Mouse (Mus musculus) left cerebral cortex, adult 8-10 months (tissue): ENCODE data around the gene Dap3. TPM values are rescaled to one million over a fixed set of nuclear protein-coding genes. Genes with fewer than 3 reads are reported as not detected.
A peak's percentile ranks its signal among the peaks of the same experiment; 100 is the strongest.
"Not testable (repeated sequence)": the region's sequence is repeated elsewhere in the genome, so short reads cannot be mapped to it uniquely, and the experiment has no call there.

ENCODE experiments used
- DNase-seq, 2 experiments: peaks; one replicate each; pipeline ENCODE4 v3.0.0; 2022; ENCODE audit warnings: low spot score in 2 of 2
- total RNA-seq, 4 experiments: library from RNA; stranded (reverse); gene quantifications; 2 replicates each; pipeline ENCODE4 v1.2.4; 2022

The Dap3 gene
- total RNA-seq, 4 experiments from 2014 or later, result 87.3 to 110 (median 103) TPM

DNA sequence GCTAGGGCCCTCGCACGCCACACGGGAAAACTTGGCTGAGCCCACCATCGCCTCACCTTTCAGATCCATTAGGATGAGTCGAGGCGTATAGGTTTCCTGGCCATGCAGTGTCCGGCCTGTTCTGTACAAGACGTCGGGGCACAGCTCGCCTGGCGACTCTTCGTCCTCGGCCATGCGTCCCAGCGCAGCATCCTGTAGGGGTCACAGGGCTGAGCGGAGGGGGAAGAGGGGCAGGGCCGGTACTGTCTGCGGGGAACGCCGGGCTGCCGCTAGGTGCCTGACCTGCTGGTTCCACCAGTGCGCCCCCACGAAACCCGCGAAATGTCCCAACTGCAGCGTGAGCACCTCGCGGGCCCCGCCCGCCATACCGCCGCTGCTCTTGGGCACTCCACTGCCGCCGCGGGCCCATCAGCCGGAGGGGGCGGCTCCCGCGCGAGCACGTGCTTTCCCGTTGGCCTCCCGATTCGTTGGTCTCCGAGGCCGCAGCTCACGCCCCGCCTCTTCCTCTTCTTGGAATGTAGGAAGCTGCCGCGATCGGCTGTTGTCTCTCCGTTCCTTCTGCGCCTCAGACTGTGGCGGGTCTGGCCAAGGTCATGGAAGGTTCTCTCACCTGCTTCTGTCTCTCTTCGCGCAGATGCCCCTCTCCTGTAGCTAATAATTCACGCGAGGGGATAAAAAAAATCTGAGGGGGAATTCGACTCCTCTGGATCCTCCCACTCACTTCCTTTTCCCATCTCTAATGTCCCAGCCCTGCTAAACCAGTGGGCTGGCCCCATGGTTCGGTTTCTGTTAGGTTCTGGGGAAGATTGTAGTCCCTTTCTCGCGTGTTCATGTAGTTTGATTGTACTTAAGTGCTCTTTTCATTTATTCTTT is 37.2 kb downstream of the Dap3 start, which contains the start of gene Msto1:
Msto1 (minus strand) TSS at position 489 of the 873 bp plus-strand sequence.
- peak; percentile 85 to 91 for DNase-seq

DNA sequence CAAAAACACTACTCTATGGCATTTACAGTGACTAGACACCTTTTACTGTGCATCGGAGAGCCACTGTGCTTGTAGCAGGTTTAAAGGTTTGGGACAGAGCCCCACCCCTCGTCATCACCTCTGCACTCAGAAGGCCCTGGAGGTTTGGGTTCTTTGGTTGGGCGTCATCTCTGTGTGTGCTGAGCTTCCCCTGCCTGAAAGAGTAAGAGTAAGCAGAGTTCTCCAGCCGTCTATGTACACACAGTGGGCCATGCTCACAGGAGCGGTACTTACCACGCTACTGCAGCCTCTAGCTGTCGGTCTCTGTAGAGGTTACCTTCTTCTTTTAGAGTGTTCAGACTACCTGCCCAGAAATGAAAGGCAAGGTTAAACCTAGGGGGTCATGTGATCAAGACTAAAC is 38.4 kb downstream of the Dap3 start:
- DNase-seq, result no peak

DNA sequence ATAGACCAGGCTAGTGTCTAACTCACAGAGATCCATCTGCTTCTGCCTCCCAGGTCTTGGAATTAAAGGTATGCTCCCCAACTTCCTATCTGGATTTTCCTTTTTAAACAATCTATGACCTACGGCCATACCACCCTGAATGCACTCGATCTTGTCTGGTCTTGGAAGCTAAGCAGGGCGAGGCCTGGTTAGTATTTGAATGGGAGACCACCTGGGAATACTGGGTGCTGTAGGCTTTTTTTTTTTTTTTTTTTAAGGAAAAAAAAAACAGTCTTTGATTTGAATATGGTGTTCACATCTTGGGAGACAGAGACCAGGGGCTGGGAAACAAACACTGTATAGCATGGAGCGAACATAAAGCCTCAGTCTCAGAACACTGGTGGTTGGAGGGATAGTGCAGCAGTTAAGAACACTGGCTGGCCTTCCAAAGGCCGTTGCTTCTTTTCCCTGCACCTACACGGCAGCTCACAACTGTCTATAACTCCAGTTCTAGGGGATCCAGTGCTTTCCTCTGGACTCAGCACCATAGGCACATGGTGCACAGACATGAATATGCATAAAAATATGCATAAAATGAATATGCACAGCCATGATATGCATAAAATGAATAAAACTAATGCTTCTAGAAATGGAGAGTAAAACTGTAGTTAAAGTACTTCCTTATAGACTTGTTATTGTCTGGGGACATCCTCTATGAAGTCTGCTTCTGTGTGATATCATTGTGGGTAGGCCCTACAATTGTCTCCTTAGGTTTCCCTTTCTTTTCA is 44.4 kb downstream of the Dap3 start:
- no peak for DNase-seq

DNA sequence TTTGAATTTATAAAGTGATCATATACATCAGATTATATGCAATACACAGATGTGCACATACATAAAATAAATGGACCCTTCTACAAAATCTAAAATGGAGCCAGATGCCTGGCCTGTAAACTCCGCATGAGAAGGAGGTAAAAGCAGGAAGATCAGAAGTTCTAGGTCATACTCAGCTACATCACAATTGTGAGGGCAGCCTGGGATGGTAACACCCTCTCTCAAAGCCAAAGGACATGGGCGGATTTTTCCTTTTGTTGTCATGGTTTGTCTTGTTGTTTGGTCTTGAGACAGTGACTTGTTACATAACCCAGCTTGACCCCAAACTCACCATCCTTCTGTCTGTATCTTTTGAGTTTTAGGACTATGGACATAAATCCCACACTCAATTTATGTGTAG is 45.2 kb downstream of the Dap3 start:
- DNase-seq, result no peak

DNA sequence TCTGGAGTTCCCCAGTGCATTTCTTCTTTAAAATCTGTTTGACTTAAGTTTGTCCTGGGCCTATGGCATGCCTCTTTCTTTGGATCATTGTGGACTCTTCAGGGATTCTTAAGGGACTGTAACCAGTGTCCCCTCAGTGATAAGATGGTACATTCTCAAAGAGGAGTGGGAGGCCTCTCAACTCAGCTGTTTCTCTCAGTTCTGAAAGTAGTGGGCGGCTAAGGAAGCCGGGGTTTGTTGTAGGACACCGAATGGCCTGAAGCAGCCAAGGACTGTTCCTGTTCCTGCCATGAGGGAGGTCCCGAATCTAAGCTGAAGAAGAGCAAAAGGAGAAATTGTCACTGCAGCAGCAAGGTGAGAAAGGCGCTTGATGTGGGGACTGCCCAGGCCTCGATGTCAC is 45.8 kb downstream of the Dap3 start:
- DNase-seq, result no peak

DNA sequence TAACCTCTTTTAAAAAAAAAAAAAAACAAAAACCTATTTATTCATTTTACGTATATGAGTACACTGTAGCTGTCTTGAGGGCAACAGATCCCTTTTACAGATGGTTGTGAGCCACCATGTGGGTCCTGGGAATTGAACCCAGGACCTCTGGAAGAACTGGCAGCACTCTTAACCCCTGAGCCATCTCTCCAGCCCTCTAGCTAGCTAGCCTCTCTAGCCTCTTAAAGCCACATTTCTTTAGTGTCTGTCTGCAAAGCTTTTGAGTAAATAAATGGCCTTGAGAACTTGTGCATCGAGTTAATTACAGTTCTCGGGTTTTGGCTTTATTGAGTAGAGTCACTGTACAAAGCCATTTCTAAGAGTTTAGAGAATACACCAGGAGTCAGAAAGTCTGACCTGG is 46.2 kb downstream of the Dap3 start:
- no peak for DNase-seq

DNA sequence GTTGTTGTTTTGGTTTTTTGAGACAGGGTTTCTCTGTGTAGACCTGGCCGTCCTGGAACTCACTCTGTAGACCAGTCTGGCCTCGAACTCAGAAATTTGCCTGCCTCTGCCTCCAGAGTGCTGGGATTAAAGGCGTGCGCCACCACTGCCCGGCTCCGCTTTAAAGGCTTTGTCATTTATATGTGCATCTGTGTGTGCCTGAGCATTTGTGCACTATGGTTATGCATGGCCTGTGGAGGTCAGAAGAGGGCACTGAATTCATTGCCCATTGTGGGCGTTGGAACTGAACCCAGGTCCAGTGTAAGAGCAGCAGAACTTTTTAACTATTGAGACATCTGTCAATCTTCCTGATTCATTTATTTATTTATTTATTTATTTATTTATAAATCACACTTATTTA is 58.0 kb downstream of the Dap3 start:
- not testable (repeated sequence) for DNase-seq

DNA sequence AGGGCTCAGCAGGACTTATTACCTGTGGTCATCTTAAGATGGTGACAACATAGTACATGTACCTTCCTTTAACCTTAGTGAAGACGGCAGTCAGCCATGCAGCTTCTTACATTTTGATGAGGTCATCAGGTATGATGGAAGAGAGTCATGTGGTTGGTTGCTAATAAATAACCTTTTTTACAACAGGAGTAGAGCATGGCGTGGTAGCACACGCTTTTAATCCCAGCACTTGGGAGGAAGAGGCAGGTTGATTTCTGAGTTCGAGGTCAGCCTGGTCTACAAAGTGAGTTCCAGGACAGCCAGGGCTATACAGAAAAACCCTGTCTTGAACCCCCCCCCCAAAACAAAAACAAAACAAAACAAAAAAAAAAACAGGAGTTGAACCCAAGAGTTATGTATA is 68.4 kb downstream of the Dap3 start:
- DNase-seq, result not testable (repeated sequence)

Other genes starting within 250 kb of the Dap3 start
- gene Rit1, start 234.3 kb downstream of the Dap3 start, total RNA-seq, result 10 to 100 TPM; 36.3 to 42.0 (median 40.6) TPM
- 100 to 1,000 TPM; 529 to 574 (median 545) TPM for gene Syt11, start 176.0 kb downstream of the Dap3 start, total RNA-seq
- gene Gon4l, start 116.0 kb downstream of the Dap3 start, total RNA-seq, result 10 to 100 TPM; 40.9 to 46.8 (median 43.8) TPM
- gene Msto1, start 37.2 kb downstream of the Dap3 start, total RNA-seq, result 10 to 100 TPM; 21.4 to 25.6 (median 23.9) TPM
- 100 to 1,000 TPM in 1 of 4 experiments, 10 to 100 TPM in 3; 85.3 to 102 (median 91.4) TPM for gene Ash1l, start 559 bp downstream of the Dap3 start, total RNA-seq
- 100 to 1,000 TPM; 170 to 198 (median 187) TPM for gene Rusc1, start 142.1 kb upstream of the Dap3 start, total RNA-seq
- gene Gm43738, start 149.9 kb upstream of the Dap3 start, total RNA-seq, result under 1 TPM in 1 of 4 experiments, not detected in 3; 0.21 TPM
- gene Fdps, start 150.8 kb upstream of the Dap3 start, total RNA-seq, result 100 to 1,000 TPM in 2 of 4 experiments, 10 to 100 TPM in 2; 84.4 to 129 (median 100) TPM
- gene Pklr, start 185.0 kb upstream of the Dap3 start, total RNA-seq, result not detected
- 10 to 100 TPM; 12.3 to 18.2 (median 17.0) TPM for gene Hcn3, start 209.0 kb upstream of the Dap3 start, total RNA-seq
- 10 to 100 TPM; 41.2 to 45.3 (median 42.5) TPM for gene Clk2, start 213.6 kb upstream of the Dap3 start, total RNA-seq
- gene Scamp3, start 226.3 kb upstream of the Dap3 start, total RNA-seq, result 10 to 100 TPM; 58.5 to 69.8 (median 63.9) TPM
- 10 to 100 TPM; 47.2 to 58.2 (median 52.3) TPM for gene Fam189b, start 232.0 kb upstream of the Dap3 start, total RNA-seq